Mouse (Mus musculus) neural tube, embryonic 14.5 days (tissue): Measurements from ENCODE around the gene Ccr5. TPM values are rescaled to one million over a fixed set of nuclear protein-coding genes. Genes with fewer than 3 reads are reported as not detected.
"Not testable (repeated sequence)": the region's sequence is repeated elsewhere in the genome, so short reads cannot be mapped to it uniquely, and the experiment has no call there.

Experiments
- ATAC-seq: fragments of 200-750 bp; cut with Nextera tagmentation; 2 replicates; pipeline ENCODE4 v1.8.0; 2017; ENCODE audit warnings: low read depth, mild to moderate bottlenecking, moderate TSS enrichment, moderate library complexity
- H3K27ac ChIP-seq: fragments of 300-500 bp; sonication (generic); 2 replicates; pipeline ENCODE4 v1.5.1; 2014; ENCODE audit warnings: low read depth, mild to moderate bottlenecking, control low read depth, low read length, moderate library complexity, mixed read lengths
- H3K27me3 ChIP-seq: fragments of 300-500 bp; sonication (generic); 2 replicates; pipeline ENCODE4 v1.6.1; 2014; ENCODE audit warnings: low read length; ENCODE audit not compliant: control insufficient read depth, insufficient read depth
- H3K36me3 ChIP-seq: fragments of 300-500 bp; sonication (generic); 2 replicates; pipeline ENCODE4 v1.6.1; 2014; ENCODE audit warnings: low read length, mixed read lengths; ENCODE audit not compliant: control insufficient read depth, insufficient read depth
- H3K4me1 ChIP-seq: fragments of 300-500 bp; sonication (generic); 2 replicates; pipeline ENCODE4 v1.6.1; 2014; ENCODE audit warnings: low read length; ENCODE audit not compliant: control insufficient read depth, insufficient read depth
- H3K4me2 ChIP-seq: fragments of 300-500 bp; sonication (generic); 2 replicates; pipeline ENCODE4 v1.6.1; 2014; ENCODE audit warnings: mild to moderate bottlenecking, low read depth, low read length, control low read depth
- H3K4me3 ChIP-seq: fragments of 300-500 bp; sonication (generic); 2 replicates; pipeline ENCODE4 v1.5.1; 2014; ENCODE audit warnings: low read depth, low read length, control low read depth, mixed read lengths
- H3K9ac ChIP-seq: fragments of 300-500 bp; sonication (generic); replicated peaks from 2 replicates; pipeline ENCODE4 v1.6.1; 2014; ENCODE audit warnings: low read depth, mild to moderate bottlenecking, control low read depth, low read length, mixed read lengths
- H3K9me3 ChIP-seq: fragments of 300-500 bp; sonication (generic); 2 replicates; pipeline ENCODE4 v1.6.1; 2016; ENCODE audit warnings: low read length; ENCODE audit not compliant: control insufficient read depth
- WGBS: fragments of 180-500 bp; shearing (Covaris S2); extraction: QIAGEN DNeasy Blood & Tissue Kit; methylation state at CpG from one replicate; pipeline ENCODE4 v1.1.7; 2014; 5-methylcytosine and 5-hydroxymethylcytosine counted together
- polyA plus RNA-seq: library from polyadenylated mRNA; unstranded; fragments of >200 nt; fragmentation: Nextera tagmentation; extraction: Ambion mirVana; gene quantifications from 2 replicates; pipeline ENCODE4 v1.2.1, GENCODE M21; 2014

The Ccr5 gene
- polyA plus RNA-seq, 1 experiment from 2014 or later, result 0.46 TPM

DNA sequence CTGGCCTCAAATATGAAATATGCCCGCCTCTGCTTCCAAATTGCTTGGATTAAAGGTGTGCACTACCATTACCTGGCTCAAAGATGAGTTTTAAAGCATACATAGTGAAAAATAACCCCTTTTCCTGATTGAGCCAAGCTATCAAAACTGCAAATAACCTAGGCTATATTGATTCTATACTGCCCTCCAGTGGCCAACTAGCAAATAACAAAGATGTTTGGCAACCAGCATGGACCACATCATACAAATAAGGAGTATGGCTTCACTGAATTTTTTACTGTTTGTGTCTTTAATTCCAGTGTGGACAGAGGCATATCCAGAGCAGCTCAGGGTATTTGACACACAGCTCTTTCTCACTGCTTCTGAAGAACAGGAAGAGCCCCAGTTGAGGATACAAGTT, 7.0 kb downstream of the Ccr5 start:
- Histone ChIP-seq H3K27me3 (no peaks in the 10 kb centered on the region), H3K36me3 (no peaks in the 10 kb centered on the region), H3K4me3 (no peak overlapping the region), H3K4me2 (no peak overlapping the region), H3K9ac (no peak overlapping the region), H3K27ac (no peak overlapping the region), H3K4me1 (no peaks in the 10 kb centered on the region), H3K9me3 (no peaks in the 10 kb centered on the region)
- 0% methylated on average over 1 of the region's 1 CpGs for WGBS
- no peak for ATAC-seq

GRCm38 (mm10) chr9:124132899-124133298, 11.6 kb downstream of the Ccr5 start:
- not testable (repeated sequence) for H3K9me3 ChIP-seq

GRCm38 (mm10) chr9:124134919-124135318, 13.6 kb downstream of the Ccr5 start:
- not testable (repeated sequence) for H3K4me1 ChIP-seq, H3K9ac ChIP-seq, ATAC-seq, H3K27me3 ChIP-seq, H3K9me3 ChIP-seq, H3K4me2 ChIP-seq, H3K27ac ChIP-seq, H3K4me3 ChIP-seq, H3K36me3 ChIP-seq
- 94% methylated on average over 1 of the region's 1 CpGs for WGBS

More at GRCm38 (mm10) chr9:124132899-124133298, 11.6 kb downstream of the Ccr5 start:
- not testable (repeated sequence) for H3K4me1 ChIP-seq, H3K9ac ChIP-seq, H3K36me3 ChIP-seq, H3K4me3 ChIP-seq, ATAC-seq, H3K27ac ChIP-seq, H3K27me3 ChIP-seq, H3K4me2 ChIP-seq
- 86% methylated on average over 2 of the region's 2 CpGs for WGBS

- Histone ChIP-seq H3K27me3 (no peaks in the 10 kb centered on the region), H3K36me3 (no peaks in the 10 kb centered on the region), H3K9ac (no peak overlapping the region), H3K27ac (no peak overlapping the region), H3K4me2 (no peak overlapping the region), H3K4me3 (no peak overlapping the region), H3K4me1 (no peaks in the 10 kb centered on the region), H3K9me3 (no peaks in the 10 kb centered on the region)
- 87% methylated on average over 11 of the region's 11 CpGs for WGBS
- no peak for ATAC-seq
Measured at GRCm38 (mm10) chr9:124137619-124138018, 16.3 kb downstream of the Ccr5 start.

- no peaks in the 10 kb centered on the region for H3K9me3 ChIP-seq
- H3K27ac ChIP-seq, result no peak overlapping the region
- H3K4me2 ChIP-seq, result no peak overlapping the region
- no peak for ATAC-seq
- H3K4me1 ChIP-seq, result no peaks in the 10 kb centered on the region
- H3K27me3 ChIP-seq, result no peaks in the 10 kb centered on the region
- H3K9ac ChIP-seq, result no peak overlapping the region
- 73% methylated on average over 4 of the region's 4 CpGs for WGBS
- H3K36me3 ChIP-seq, result no peaks in the 10 kb centered on the region
- no peak overlapping the region for H3K4me3 ChIP-seq
Measured at GRCm38 (mm10) chr9:124138055-124138775, 16.9 kb downstream of the Ccr5 start.

DNA sequence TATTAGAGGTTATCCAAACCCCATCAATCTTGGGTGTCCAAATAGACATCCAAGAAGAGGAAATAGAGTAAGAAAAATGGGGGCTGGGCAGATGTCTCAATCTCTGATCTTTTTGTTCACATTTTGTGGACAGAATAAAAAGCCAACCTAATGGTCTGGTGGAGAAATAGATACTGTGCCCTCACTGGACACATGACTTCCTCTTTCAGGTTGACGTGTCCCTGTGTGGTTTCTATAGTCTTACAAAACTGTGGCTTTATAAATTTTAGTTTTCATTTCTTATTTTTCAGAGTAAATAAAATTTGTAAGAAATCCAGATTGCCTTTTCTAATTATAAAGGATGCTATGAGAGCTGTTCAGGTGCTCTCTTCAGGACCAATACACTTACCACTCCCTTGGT, 22.3 kb downstream of the Ccr5 start:
- no peak overlapping the region for H3K27ac ChIP-seq
- no peaks in the 10 kb centered on the region for H3K4me1 ChIP-seq
- no peaks in the 10 kb centered on the region for H3K27me3 ChIP-seq
- no peak overlapping the region for H3K4me3 ChIP-seq
- no peaks in the 10 kb centered on the region for H3K9me3 ChIP-seq
- no peak for ATAC-seq
- H3K36me3 ChIP-seq, result no peaks in the 10 kb centered on the region
- H3K4me2 ChIP-seq, result no peak overlapping the region
- WGBS, result 89% methylated on average over 1 of the region's 1 CpGs
- no peak overlapping the region for H3K9ac ChIP-seq

DNA sequence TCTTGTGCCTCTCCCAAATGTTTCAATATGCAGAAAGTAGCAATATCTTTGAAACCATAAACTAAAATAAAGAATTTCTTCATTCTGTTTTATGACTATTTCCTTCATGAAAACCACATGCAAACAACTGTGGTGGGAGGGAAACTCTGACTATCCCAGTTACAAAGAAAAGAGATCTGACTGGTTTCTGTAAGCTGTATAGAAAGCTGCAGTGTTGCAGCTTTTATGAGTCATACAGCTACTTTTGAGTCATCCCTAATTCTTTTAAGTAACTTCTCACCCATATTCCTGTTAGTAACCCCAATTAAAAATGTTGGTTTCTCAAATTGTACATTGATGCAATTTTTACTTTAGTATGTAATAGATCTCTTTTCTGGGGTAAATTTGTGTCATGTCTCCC, 25.0 kb downstream of the Ccr5 start:
- no peak overlapping the region for H3K4me3 ChIP-seq
- no peak overlapping the region for H3K27ac ChIP-seq
- no peak for ATAC-seq
- H3K9ac ChIP-seq, result no peak overlapping the region
- H3K27me3 ChIP-seq, result no peaks in the 10 kb centered on the region
- no peaks in the 10 kb centered on the region for H3K36me3 ChIP-seq
- H3K9me3 ChIP-seq, result no peaks in the 10 kb centered on the region
- H3K4me1 ChIP-seq, result no peaks in the 10 kb centered on the region
- H3K4me2 ChIP-seq, result no peak overlapping the region

Other genes starting within 250 kb of the Ccr5 start
- 0.12 and 1.6 TPM in 2 replicates for gene Ccr1, start 152.9 kb upstream of the Ccr5 start, polyA plus RNA-seq
- gene Ccr1l1, start 143.1 kb upstream of the Ccr5 start, polyA plus RNA-seq, result not detected in 2 replicates
- not detected in 2 replicates for gene Ccr3, start 99.6 kb upstream of the Ccr5 start, polyA plus RNA-seq
- gene Ccr2, start 19.6 kb upstream of the Ccr5 start, polyA plus RNA-seq, result 0.35 TPM in 1 of 2 replicates, not detected in the other
- 10.3 and 13.2 TPM in 2 replicates for gene 2010315B03Rik, start 191.2 kb downstream of the Ccr5 start, polyA plus RNA-seq